Mouse (Mus musculus): ENCODE results near the gene Ascc1.
"Not testable (repeated sequence)": the region's sequence is repeated elsewhere in the genome, so short reads cannot be mapped to it uniquely, and the experiment has no call there.

DNA sequence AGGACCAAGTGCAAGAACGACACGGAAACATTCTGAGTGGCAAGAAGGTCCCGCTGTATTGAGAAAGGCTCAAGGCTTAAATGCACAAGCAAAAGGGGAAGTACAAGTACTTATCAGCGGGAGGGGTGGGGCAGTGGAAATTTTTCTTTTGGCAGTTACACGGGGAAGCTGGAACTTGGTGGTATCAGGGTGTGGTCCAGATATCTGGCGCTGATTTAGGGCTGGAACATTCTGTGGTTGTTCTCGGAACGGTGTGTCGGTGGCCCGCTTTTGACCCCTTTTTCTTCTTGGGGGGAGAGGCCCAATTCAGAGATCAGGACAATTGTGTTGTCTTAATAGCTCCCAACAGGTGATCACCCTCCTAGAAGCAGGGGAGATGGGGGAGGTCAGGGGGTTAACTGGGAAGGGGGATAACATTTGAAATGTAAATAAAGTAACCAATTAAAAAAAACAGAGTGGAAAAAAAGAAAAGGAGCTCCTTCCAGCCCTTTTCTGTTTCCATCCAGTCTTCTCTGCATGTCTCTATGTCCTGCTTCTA is 145.0 kb downstream of the Ascc1 start:
- TF ChIP-seq CTCF, EP300 (IDR thresholded peaks at IDR 0.05; ENCODE audit: low read depth): not testable (repeated sequence)

All from liver, embryonic 14.5 days (tissue).